Mouse (Mus musculus) thymus, postnatal 14 days (tissue): ENCODE data around the gene Adam25.
"Not testable (repeated sequence)": the region's sequence is repeated elsewhere in the genome, so short reads cannot be mapped to it uniquely, and the experiment has no call there.

Experiments used
- DNase-seq: peaks from one replicate; pipeline ENCODE4 v3.0.0; 2021

The Adam25 gene

DNA sequence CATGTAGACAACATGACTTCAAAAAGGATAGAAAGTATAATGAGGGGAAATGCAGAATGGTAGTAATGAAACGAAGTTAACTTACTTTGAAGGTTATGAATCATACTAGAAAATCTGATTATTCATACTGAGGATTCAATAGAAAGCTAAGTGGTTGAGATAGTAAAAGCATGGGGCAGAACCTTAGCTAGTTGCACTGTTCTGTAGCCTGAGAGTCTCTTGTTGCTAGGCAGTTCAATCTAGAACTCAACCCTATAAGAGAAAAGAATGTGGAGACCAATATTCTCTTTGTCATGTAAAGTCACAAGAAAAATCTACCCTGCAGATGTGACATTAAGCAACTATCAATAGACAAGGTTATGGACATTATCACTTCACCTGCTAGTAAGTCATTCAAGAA is at the start of gene Adam25:
Gene Adam25 (plus strand): TSS at position 301 of the 400 bp plus-strand sequence.
- not testable (repeated sequence) for DNase-seq

DNA sequence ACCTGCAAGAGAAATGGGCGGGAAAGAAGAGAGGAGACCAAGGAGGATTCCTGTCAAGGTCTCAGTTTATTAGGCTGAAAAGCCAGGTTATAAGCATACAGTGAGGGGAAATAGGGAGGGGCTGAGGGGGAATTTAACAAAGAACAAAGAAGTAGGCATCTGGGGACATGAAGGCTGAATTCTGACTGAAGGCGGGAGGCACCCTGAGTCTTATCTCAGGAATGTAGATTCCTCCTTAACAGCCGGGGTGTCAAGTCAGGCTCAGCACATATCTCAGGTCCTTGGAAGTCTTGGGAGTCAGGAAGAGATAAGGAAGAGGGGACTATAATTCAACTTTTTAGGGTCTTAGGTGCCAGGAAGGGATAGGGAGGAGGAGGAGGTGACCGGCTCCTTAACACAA is 36.6 kb upstream of the Adam25 start:
- DNase-seq, result not testable (repeated sequence)

DNA sequence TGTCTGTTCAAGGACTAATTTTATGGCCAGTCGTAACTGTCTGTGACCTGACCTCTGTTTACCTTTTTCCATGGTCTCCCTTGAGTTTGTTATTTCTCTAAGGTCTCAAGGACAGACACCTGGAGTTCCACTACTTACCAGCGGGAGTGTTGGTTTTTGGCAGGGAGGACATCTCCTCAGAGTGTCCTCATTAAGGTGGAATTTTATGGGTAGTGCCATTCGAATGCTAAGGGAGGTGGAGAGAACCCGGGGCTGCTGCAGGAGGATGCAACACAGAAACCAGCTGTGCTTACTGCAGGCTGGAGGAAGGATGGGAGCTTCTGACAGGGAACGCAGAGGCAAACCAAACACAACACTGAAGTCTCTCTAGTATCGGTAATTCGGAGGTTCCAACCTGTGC is 36.0 kb upstream of the Adam25 start:
- DNase-seq, result no peak

DNA sequence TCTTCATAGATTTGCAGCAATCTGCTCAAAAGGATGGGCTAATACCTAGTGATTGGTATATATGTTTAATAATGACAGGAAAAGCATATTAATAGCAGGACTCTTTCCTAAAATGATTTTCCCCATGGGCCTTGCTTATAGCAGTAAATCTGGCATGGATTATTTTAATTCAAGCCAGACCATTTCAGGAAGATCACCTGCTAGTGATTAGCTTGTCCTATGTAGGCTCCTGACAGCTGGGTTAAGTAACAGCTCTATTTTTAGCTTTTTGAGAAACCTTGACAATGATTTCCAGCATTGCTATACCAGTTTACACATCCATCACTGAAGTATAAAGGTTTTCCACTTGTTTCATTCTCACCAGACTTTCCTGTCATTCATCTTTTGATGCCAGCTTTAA is 31.3 kb downstream of the Adam25 start:
- DNase-seq, result no peak

DNA sequence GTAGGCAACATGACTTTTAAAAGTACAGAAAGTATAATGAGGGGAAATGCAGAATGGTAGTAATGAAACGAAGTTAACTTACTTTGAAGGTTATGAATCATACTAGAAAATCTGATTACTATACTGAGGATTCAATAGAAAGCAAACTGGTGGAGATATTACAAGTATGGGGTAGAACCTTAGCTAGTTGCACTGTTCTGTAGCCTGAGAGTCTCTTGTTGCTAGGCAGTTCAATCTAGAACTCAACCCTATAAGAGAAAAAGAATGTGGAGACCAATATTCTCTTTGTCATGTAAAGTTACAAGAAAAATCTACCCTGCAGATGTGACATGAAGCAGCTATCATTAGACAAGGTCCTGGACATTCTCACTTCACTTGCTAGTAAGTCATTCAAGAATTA is 41.0 kb downstream of the Adam25 start, which contains the start of gene Adam20:
Gene Adam20 (plus strand): TSS at position 301 of the 400 bp plus-strand sequence.
- DNase-seq, result not testable (repeated sequence)

DNA sequence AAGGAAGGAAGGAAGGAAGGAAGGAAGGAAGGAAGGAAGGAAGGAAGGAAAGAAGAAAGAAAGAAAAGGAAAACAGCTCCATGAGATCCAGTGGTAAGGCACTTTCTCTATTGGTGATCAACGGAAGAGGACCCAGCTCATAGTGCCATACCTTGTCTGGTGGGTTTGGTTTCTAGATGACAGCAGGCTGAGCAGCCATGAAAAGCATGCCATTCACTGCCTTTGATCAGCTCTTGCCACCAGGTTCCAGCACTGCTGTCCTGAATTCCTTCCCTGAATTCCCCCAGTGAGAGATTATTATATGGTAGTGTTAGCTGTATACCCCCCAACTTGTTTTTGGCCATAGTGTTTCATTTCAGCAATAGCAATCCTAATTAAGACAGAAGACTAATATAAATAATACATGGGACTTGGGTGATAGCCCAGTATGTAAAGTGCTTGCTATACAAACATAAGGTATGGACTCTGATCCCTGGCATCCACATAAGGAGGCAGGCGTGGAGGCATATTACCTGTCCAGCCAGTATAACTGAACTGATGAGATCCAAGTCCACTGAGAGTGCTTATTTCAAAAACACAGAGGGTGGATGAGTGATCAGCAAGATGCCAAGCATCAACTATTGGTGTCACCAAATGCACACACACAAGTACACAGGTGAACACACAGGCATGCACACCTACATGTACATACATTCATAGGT is 51.5 kb downstream of the Adam25 start:
- no peak for DNase-seq
